Mouse (Mus musculus) left cerebral cortex, postnatal 14 days (tissue): ENCODE measurements around the gene Tgds. TPM values are rescaled to one million over a fixed set of nuclear protein-coding genes. Genes with fewer than 3 reads are reported as not detected.
"Not testable (repeated sequence)": the region's sequence is repeated elsewhere in the genome, so short reads cannot be mapped to it uniquely, and the experiment has no call there.

Source experiments
- DNase-seq, 2 experiments: peaks; one replicate each; pipeline ENCODE4 v3.0.0; 2021 to 2022; ENCODE audit warnings: low spot score in 2 of 2, mixed read lengths in 1 of 2
- intact Hi-C: fragments of 180-260 bp; cut with DNase I; formaldehyde crosslinking; loops from one replicate; pipeline ENCODE4 v1.15.1; 2025
- total RNA-seq, 2 experiments: library from RNA; stranded (reverse); gene quantifications; 2 replicates each; pipeline ENCODE4 v1.2.3; 2021

Gene Tgds
- total RNA-seq, 2 experiments from 2014 or later = 6.8 to 8.0 TPM

DNA sequence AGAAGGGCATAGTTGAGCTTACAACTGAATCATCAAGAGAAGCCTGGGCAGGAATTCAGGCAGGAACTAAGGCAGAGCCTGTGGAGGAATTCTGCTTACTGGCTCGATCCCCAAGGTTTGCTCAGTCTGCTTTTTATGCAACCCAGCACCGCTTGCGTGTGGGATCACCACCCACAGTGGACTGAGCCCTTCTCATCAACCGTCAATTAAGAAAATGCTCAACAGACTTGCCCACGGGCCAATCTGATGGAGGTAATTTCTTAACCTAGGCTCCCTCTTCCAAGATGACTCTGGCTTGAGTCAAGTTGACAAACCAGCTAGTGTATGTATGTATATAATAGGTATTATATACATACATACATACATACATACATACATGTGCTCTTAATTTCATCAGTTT, 9.7 kb upstream of the Tgds start:
- no peak for DNase-seq
- intact Hi-C loops = no loop called here

DNA sequence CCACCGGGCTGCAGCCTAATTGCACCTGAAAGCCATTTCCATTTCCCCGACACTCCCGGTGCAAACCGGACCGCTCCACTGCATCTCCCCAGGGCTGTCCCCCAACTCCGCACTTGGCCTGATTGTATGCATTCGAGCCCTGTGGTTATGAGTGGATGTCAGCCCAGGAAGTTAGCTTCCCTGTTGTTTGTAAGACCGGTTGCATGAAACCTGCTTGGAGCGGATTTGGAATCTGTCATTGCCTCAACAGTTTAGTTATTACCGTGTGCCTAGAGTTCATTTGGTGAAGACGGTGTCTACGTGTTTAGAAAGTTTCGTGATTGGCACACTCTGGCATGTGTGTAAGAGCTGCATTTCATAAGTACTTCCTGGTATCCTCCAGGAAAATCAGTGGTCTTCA, 4.9 kb upstream of the Tgds start:
- DNase-seq = no peak
- intact Hi-C loops = loop anchor here (10.0 kb wide), 1 partner anchor 133 kb away; no protein-coding TSS in a partner anchor

DNA sequence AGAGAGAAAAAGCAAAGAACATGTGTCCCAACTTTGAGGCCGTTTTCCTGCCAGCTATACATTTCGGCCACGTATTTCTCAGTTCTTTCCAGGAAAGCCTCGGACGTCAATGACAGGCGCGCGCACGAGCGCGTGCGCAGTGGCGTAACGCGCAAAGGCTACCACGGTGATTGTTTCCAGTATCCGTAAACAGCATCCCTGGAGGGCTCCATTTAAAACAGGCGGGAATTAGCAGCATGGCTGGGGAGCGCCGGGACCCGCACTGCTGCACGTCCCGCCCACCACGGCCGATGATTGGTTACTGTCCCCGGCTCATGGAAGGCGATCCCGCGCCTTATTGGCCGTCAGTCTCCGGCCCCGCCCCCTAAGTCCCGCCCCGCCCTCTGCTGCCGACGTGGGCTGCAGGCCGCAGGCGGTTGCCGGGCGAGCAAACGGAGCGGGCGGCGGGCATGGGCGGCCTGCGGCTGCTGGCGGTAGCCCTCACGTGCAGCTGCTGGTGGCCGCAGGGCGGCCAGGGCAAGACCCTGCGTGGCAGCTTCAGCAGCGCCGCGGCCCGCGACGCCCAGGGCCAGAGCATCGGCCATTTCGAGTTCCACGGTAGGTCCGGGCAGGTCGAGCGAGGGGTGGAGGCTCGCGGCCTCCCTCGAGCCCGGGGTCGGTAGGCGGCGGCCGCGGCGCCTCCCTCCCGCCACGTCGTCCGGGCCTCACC, 4.3 kb upstream of the Tgds start, which contains the start of gene Gpr180:
Gene Gpr180, plus strand, starts transcription at position 415 of the 709 bp plus-strand sequence.
- intact Hi-C loops = loop anchor here (10.0 kb wide), 1 partner anchor 132 kb away; no protein-coding TSS in a partner anchor
- peak; percentile 97 to 98 for DNase-seq

DNA sequence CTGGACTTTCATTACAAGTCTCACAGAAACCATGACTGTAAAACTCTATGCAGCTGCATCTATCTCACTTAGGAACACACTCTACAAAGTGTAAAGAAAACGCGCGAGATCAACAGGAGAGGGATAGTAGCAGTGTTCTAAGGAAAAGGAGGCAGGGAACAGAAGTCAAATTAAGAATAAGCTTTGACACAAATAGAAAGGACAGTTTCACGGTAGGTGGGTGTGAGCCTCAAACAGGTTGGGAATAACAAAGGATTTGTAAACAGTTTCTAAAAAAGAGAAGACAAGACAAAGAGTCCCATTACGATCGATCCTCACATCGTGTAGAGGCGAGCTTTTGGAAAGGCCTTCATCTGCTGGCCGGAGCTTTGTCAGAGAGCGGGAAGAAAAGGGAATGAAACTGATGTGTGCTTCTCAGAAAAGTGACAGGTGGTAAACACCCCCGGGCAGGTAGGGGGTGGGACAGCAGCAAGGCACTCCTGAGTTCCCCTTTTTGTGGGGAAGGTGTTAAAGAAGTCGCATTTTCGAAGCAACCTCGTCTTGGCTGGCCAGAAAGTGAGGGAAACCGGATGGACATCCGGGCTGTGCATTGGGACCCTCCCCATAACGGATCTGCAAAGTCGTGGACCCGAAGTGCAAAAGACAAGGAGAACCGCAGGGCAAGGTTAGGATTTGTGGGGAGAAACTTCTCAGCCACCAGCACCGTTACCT, 469 bp downstream of the Tgds start:
- intact Hi-C loops = loop anchor here (10.0 kb wide), 1 partner anchor 127 kb away; no protein-coding TSS in a partner anchor
- DNase-seq = no peak

DNA sequence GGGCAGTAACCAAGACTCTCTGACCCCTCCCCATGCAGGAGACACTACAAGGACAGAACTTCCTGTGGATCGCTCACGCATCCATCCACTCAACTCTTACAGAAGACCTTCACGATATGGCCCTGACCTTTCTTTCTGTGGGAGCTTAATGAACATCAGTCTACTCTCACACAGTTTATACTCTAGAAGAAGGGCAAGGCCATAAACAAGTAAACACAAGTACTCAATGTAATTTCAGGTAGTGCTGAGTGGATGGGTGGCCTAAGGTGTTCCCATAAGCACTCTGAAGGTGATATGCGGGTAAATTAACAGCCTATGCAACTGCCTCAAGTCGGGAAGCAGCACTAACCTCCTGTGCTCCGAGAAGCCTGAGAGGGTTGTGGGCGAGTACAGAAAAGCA, 1.1 kb downstream of the Tgds start:
- intact Hi-C loops = loop anchor here (10.0 kb wide), 1 partner anchor 127 kb away; no protein-coding TSS in a partner anchor
- DNase-seq = no peak

DNA sequence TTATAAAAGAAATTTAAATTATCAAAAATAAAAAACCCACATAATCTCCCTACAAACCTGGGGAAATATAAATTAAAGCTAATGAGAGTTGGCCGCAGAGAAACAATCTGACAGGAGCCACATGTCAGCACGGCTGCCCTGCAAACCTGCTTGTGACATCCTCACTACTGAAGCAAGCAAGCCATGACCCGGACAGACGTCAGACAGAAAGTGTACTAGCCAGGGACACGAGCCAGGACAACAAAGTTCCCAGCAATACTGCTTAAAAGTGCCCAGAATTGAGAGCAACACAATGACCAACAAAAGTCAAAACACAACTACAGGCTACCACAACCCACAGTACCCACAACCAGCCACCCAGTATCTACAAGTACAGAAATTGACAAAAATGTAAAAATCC, 6.3 kb downstream of the Tgds start:
- intact Hi-C loops = no loop called here
- no peak for DNase-seq

DNA sequence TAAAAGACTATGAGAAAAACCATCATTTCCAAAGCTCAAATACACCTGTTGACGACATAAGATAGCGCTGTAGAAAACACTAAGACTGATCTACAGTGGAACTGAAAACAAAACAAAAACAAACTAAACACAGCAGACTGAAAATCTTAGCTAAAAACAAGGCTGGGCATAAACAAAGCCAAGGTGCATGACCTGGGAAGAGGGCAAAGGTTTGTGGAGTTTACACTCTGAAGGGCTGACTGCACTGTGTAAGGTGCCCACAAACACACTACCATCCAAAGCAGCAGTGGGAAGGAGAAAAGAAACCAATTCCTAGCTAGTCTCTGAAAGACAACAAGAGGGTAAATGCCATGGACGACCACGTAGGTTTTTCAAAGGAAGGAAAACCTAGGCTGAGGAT, 7.8 kb downstream of the Tgds start:
- intact Hi-C loops = no loop called here
- no peak for DNase-seq

DNA sequence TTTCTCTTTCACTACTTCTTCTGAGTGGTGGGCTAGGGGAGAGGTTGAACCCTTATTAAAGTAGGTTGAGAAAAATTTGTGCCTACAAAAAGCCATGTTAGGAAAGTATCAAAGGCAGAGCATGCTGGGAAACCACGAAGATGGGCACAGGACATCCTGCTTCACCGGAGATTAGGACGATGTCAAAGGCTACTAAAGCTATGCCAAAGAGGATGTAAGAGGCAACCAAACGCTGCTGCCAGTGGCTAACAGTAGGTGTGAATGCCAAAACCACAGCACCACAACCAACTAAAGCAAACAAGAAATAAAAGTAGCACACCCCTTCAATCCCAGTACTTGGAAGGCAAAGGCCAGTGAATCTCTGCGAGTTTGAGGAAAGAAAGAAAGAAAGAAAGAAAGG, 8.4 kb downstream of the Tgds start:
- intact Hi-C loops = no loop called here
- DNase-seq = no peak

DNA sequence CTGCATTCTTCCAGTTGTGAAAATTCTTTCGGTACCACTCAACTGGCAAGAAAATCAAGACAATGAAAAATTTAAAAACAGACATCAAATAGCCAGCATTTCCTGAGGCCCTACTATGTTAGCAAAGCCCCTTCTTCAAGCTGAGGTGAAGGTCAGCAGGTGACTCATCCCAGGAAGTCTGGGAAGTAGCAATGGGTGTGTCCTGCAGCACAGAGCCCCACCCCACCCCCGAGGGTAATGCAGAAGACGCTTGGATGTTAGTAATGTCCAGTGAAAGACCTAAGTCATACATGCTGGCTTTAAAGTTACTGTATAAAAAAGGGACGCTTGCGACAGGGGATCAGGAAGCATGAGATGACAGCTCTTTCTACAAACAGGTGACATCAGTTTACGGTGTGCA, 19.4 kb downstream of the Tgds start:
- intact Hi-C loops = no loop called here
- DNase-seq = no peak

DNA sequence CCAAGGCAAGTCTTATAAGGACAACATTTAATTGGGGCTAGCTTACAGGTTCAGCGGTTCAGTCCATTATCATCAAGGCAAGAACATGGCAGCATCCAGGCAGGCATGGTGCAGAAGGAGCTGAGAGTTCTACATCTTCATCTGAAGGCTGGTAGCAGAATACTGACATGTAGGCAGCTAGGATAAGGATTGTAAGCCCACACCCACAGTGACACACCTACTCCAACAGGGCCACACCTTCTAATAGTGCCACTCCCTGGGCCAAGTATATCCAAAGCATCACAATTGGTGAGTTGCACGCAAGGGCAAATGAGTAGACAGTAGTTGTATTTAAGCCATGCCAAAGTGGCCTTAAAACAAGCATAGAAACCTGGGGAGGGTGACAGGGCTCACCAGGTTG, 25.1 kb downstream of the Tgds start:
- DNase-seq, intact Hi-C loops: not testable (repeated sequence)

DNA sequence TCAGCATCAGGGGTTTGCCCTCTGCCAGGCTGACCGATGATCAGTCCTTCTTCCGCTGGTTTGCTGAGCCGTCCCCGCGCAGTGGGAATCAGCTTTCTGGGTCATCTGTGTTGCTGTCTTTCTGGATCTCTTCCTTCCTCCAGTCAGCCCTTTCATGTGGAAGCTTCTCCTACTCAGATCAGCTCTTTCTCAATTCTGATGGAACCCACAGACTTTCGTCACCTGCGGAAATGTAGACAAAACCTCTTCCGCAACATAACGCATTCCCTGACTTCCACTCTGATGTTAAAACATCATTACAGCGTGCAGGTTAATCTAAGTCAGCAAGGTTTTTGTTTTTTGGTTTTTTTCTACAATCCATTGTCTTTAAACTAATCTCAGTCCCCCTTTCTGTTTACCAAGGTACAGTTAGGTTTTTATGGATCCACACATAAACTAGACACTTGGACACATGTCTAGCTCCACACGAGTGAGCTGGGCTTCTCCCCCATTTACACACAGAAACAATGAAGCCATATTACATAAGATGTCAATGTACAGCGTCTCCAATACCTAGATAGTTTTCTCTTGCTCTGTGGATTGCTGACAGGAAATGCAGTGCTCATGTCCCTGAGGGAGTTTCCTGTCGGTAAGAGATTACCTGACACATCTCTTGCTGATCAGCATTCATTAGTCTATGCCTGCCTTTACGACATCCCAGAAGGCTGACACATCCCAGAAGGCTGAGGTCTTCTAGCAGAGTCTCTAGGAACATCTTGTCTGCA, 31.1 kb downstream of the Tgds start:
- DNase-seq = no peak
- intact Hi-C loops = no loop called here

DNA sequence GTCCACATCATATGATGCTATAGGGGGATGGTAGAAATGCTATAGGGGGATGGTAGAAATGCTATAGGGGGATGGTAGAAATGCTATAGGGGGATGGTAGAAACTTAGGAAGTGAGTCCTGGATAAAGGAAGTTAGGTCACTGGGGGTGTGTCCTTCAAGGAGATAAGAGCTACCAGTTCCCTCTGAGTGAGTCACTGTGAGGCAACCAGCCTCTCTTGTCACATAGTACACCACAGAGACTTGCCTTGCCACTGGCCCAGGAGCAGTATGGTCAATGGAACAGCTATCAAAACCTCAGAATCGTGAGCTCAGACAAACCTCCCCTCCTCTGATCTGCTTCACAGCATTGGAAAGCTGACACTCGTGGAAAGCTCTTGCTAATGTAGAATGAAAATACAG, 34.3 kb downstream of the Tgds start:
- DNase-seq = no peak
- intact Hi-C loops = no loop called here

DNA sequence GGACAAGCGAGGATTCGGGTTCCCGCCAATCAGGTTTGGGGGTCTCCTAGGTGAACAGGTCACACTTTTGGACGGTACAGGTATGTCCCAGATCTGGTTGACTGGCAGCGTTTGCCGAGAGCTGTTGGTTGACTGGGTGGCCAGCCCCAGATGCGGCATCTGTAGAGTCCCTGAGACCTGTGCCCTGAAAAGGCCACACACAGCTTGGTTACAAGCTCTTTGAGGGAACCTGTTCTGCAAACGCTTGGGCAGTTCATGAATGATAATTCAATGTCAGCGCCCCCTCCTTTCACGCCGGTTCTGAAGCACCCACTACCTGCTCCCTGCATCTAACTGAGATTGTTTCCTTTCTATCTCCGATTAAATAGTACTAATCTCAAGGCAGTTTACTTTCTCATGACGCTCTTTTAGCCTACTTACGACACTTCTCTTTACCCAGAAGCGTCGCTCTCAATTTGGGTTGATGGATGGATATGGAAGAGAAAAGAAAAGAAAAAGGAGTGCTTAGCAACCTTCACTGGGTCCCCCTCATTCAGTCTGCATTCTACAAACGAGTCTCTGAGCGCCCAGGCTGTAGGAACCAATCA, 42.7 kb downstream of the Tgds start:
- intact Hi-C loops = loop anchor here (5.0 kb wide), 1 partner anchor 83 kb away; no protein-coding TSS in a partner anchor
- peak in 1 of 2 experiments; percentile 15 for DNase-seq

DNA sequence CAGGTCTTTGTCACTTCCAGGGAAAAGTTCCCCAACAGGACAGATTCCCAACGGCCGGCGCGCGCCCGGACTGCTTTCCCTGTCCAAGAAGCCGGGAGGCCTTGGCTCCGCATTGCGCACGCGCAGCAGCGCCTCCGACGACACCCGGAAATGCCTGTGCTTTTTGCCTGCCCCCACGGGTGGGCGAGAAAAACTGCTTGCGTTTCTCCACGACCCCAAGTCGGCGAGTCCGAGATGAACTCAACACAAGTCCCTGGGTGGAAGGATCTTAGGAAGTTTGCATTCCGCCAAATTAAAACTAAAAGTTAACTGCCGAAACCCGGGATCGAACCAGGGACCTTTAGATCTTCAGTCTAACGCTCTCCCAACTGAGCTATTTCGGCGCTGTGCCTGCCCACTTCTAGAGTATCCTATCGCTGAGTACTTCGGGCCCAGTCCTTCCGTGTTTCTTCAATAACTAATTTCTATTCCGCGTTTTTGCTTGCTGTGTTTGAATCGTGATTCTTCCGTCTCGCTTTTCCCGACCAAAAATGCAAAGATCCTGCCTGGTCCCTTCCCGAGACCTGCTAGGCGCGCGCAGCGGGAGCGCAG, 43.2 kb downstream of the Tgds start:
- intact Hi-C loops = no loop called here

DNA sequence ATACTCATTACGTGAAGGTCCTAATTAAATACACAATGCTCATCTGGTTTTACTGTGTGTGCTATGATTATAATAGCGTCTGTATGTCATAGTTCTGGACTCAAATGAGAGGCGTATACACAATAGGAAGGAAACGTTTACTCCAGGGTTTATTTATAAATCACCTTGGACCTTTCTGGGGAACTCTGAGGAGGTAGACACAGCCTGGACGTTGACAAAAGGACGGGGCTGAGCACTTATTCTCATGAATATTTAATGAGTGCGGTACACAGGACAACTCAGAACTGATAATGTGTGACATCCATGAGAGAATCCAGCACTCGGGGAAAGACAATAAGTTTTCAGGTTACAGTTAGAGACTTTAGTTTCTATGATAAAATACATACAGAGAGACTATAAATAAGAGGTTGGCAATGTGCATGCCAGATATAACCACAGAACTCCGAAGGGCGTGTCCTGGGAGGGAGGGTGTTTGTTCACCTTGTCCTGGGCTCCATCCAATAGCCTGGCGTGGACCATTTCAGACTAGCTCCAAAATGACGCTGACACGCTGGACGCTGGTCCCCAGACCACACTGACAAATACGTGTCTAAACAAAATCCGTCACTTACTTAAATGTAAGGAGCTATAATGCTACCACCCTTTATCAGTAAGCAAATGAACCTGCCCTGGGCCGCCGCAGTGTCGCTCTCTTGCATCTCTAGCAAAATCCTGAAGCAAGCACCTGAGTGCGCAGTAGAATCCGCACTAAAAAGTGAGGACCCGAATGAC, 43.9 kb downstream of the Tgds start:
- DNase-seq = no peak
- intact Hi-C loops = no loop called here

More for the DNA sequence above, 43.2 kb downstream of the Tgds start:
- peak; percentile 89 for DNase-seq

DNA sequence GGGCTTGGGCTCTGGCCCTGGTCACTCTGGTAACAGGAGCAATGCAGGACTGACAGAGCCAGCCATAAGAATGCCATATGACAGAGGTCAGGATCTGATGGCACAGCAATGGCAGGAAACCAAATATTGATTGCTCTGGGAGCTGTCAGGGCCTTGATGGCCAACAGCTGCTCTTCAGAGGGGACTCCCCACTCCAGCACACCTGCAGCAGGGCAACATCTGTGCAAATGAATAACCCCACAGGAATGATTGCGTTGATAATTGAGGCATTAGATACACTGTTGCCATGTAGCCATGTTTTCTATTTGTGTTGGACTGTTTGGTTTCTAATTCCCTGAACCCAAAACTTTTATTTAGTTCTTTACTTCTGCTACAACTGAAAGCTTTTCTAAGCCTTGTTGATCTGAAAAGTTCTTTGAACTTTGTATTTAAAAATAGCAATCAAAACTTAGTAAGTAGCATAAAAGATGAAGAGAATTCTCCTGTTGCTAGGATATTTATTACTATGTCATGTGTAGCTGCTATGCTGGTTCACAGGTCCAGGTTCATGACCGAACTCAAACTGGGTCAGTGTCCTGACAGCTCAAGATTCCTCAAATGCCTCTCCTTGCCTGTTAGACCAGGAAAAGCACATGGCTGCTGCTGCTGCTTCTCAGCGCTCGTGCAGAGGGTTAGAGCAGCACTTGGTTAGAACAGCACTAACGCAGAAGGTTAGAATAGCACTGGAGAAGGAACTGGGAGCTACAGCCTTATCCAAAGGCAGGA, 46.1 kb downstream of the Tgds start:
- no peak for DNase-seq
- intact Hi-C loops = no loop called here

DNA sequence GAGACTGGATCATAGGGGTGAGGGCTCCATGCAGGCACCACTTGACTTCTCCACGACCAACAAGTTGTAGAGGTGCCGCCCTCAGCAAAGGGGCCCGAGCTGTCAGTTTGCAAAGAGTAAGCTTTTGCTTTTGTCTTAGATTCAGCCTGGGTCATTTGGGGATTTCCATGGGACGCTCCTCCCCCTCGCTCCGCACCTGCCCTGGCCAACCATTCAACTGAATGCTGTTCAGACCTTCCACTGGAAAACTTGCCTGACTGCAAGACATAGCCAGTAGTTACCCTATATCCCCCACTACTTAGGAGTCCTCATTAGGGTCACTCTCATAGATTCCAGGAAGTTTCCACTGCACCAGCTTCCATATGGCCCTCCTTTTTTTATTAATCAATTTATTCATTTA, 48.7 kb downstream of the Tgds start:
- intact Hi-C loops = no loop called here

DNA sequence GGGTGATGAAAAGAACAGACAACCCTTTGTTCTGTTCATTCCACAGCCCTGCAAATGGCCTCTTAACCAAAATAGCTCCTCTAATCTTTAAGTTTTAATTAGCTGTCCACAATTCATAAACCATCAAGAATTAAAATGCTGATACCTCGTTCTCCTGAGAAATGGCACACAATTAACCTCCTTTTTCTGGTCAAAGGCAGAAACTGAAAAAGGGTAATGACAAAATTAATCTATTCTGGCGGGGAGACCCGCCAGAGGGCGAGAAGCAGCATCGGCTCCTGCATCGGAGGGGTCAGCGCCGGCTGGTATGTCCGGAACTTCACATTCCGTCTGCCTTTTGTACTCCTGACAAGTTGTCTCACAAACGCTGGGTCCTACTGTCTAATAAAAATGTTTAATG, 51.9 kb downstream of the Tgds start:
- intact Hi-C loops = no loop called here
- DNase-seq = no peak

More for the DNA sequence above, 48.7 kb downstream of the Tgds start:
- DNase-seq = no peak
